Mouse (Mus musculus) stomach, embryonic 16.5 days (tissue): Measurements from ENCODE around the gene Lef1. TPM values are rescaled to one million over a fixed set of nuclear protein-coding genes. Genes with fewer than 3 reads are reported as not detected.
A peak's percentile ranks its signal among the peaks of the same experiment; 100 is the strongest.

Experiments
- ATAC-seq: fragments of 200-750 bp; cut with Nextera tagmentation; 2 replicates; pipeline ENCODE4 v1.8.0; 2017; ENCODE audit warnings: moderate number of reproducible peaks, moderate TSS enrichment; ENCODE audit not compliant: insufficient read depth, low FRiP score
- H3K27ac ChIP-seq: fragments of 300-500 bp; sonication (generic); 2 replicates; pipeline ENCODE4 v1.5.1; 2014; ENCODE audit warnings: low read length
- H3K27me3 ChIP-seq: fragments of 300-500 bp; sonication (generic); 2 replicates; pipeline ENCODE4 v1.6.1; 2014; ENCODE audit warnings: low read length, control low read depth, mixed read lengths; ENCODE audit not compliant: control insufficient read depth, insufficient read depth
- H3K36me3 ChIP-seq: fragments of 300-500 bp; sonication (generic); 2 replicates; pipeline ENCODE4 v1.6.1; 2014; ENCODE audit warnings: low read length; ENCODE audit not compliant: control insufficient read depth, insufficient read depth
- H3K4me1 ChIP-seq: fragments of 300-500 bp; sonication (generic); 2 replicates; pipeline ENCODE4 v1.6.1; 2014; ENCODE audit warnings: low read length, control low read depth, mixed read lengths; ENCODE audit not compliant: control insufficient read depth, insufficient read depth
- H3K4me2 ChIP-seq: fragments of 300-500 bp; sonication (generic); 2 replicates; pipeline ENCODE4 v1.6.1; 2014; ENCODE audit warnings: low read depth, low read length, mixed read lengths
- H3K4me3 ChIP-seq: fragments of 300-500 bp; sonication (generic); replicated peaks from 2 replicates; pipeline ENCODE4 v1.5.1; 2014; ENCODE audit warnings: mild to moderate bottlenecking, low read length
- H3K9ac ChIP-seq: fragments of 300-500 bp; sonication (generic); 2 replicates; pipeline ENCODE4 v1.6.1; 2014; ENCODE audit warnings: low read length
- H3K9me3 ChIP-seq: fragments of 300-500 bp; sonication (generic); replicated peaks from 2 replicates; pipeline ENCODE4 v1.6.1; 2016; ENCODE audit warnings: low read length, control low read depth; ENCODE audit not compliant: control insufficient read depth
- WGBS: fragments of 180-500 bp; shearing (Covaris S2); extraction: QIAGEN DNeasy Blood & Tissue Kit; methylation state at CpG from one replicate; pipeline ENCODE4 v1.1.7; 2014; 5-methylcytosine and 5-hydroxymethylcytosine counted together
- polyA plus RNA-seq: library from polyadenylated mRNA; unstranded; fragments of >200 nt; fragmentation: Nextera tagmentation; extraction: Ambion mirVana; gene quantifications from 2 replicates; pipeline ENCODE4 v1.2.1, GENCODE M21; 2015

Gene Lef1
- polyA plus RNA-seq, 1 experiment from 2014 or later = 0.98 TPM

DNA sequence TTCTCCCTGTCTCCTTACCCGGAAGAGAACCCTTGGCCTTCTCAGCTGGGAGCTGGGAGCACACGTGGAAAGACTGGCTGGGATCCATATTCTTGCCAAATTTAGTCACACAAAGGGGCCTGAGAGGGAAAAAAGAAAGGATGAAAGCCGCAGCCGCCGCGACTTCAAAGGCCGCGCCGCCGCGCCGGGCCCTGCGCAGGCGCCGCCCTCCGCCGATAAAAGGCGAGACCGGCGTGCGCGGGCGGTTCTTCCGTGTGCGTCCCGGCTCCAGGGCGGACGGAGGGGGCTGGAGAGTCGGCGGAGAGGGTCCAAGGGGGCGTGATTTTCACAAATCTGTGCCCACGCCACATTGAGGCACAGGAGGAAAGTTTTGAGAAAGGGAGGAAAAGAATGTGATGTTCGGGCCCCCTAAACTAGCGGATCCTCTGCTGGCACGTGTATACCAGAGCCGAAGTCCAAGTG lies 4.3 kb upstream of the Lef1 start:
- peak overlapping the region; percentile 36; the same call in 1 of the 2 replicates for H3K9ac ChIP-seq
- H3K9me3 ChIP-seq = no peaks in the 10 kb centered on the region
- ATAC-seq = peak; percentile 11; the same call in 1 of the 2 replicates
- H3K27me3 ChIP-seq = peaks cover 66% of the 10 kb centered on the region
- H3K4me2 ChIP-seq = peak overlapping the region; percentile 68
- no peak overlapping the region for H3K27ac ChIP-seq
- peak overlapping the region; percentile 46 for H3K4me3 ChIP-seq
- H3K4me1 ChIP-seq = peaks cover 18% of the 10 kb centered on the region
- H3K36me3 ChIP-seq = no peaks in the 10 kb centered on the region
- under 1% methylated on average over 36 of the region's 36 CpGs for WGBS

DNA sequence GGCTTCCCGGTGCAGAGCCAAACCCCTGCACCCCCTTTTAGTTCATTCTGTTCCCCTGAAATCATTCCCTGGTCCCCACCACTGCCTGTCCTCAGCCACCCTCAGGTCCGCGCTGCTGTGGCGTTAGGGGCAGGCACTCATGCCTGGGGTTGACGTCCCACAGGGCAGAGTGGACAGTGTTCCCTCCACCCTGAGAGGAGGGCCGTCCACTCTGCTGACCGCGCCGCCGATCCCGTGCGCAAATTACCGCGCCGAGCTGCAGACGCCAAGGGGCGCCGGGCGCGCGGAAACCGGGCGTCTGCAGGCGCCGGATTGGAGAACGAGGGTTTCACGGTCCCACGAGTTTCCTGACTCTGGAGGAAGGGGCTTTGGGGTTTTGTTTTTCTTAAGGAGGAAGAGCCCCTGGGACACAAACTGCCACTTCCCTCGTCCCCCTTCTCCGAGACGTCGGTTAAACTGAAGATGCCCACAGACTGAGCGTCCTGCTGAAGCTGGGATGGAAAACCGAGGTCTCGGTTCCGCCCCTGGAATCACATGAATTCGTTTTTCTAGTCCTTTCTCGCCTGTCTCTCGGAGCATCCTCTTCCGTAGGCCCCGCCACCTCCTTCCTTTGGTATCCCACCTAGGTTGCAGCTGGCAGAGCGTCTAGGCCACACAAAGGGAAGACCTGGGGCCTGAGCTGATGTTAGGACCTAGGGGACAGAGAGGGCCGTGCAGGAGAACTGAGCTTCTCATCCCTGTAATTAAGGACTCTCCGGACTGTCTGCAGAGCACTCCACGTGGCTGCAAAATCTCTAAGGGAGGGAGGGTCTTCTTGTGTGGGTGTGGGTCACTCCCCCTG lies 3.6 kb upstream of the Lef1 start:
- WGBS = 2% methylated on average over 45 of the region's 45 CpGs
- Histone ChIP-seq H3K4me3 (peak overlapping the region; percentile 46), H3K27me3 (peaks cover 72% of the 10 kb centered on the region), H3K4me1 (peaks cover 23% of the 10 kb centered on the region), H3K27ac (no peak overlapping the region), H3K4me2 (peak overlapping the region; percentile 68), H3K9ac (no peak overlapping the region), H3K36me3 (no peaks in the 10 kb centered on the region), H3K9me3 (no peaks in the 10 kb centered on the region)
- ATAC-seq = no peak

GRCm38 (mm10) chr3:131107301-131108093 lies 2.8 kb upstream of the Lef1 start:
- Histone ChIP-seq H3K9ac (no peak overlapping the region), H3K27ac (no peak overlapping the region), H3K4me3 (no peak overlapping the region), H3K4me1 (peaks cover 31% of the 10 kb centered on the region), H3K9me3 (no peaks in the 10 kb centered on the region), H3K36me3 (no peaks in the 10 kb centered on the region), H3K4me2 (no peak overlapping the region), H3K27me3 (peaks cover 80% of the 10 kb centered on the region)
- no peak for ATAC-seq
- 2% methylated on average over 34 of the region's 34 CpGs for WGBS

DNA sequence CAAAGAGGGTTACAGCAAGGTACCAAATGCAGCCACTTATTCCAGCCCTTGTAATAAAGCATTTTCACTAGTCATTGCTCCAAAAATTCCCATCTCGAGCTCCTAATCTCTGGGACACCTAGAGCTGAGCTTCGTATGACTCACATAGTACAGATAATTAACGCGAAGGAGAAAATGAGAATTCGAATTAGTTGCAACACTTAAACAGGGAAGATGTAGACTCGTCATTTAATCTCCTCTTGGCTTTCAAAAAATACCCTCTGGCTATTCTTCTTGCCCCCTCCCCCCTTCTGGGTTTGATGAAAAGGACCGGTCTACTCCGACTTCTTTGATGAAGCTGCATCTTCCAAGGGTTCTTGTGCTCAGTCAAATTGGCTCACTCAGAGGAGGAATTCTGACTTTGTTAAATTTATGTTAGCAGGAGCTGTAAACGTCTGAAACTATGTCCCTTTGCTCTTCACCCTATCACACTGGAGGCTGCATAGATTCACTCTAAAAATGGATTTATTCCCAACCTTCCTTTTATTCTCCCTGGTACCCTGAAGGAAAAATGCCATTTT lies 2.1 kb upstream of the Lef1 start:
- Histone ChIP-seq H3K4me3 (no peak overlapping the region), H3K36me3 (no peaks in the 10 kb centered on the region), H3K9ac (no peak overlapping the region), H3K4me1 (peaks cover 32% of the 10 kb centered on the region), H3K9me3 (no peaks in the 10 kb centered on the region), H3K27ac (no peak overlapping the region), H3K27me3 (peaks cover 86% of the 10 kb centered on the region), H3K4me2 (no peak overlapping the region)
- WGBS = 3% methylated on average over 9 of the region's 9 CpGs
- no peak for ATAC-seq

DNA sequence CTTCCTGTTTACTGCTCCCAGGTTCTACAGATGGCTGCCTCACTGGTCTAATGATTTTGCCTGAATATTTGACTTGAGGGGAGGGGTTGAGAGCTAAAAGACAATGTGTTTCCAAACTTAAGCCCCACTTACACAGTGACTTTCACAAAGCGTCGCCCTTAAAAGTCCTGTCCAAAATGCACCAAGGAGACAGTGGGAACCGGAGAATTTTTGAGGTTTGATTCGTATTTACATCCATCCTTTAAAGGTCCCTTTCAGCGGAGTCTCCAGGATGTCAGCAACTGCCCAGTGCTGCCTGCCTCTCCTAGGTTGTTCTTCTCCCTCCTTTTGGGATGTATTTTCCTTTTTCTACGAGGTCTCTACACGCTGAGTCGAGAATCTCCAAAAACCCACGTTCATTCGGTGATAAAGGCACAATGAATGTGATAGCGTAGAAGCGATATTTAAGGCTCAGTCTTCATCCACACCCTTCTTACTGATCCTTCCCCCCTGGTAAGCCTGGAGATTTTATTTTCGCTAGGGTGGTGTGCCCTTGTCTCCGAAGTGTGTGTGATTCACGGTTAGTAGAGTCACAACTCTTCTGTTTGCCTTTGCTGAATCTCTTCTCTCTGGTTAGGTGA lies 1.1 kb upstream of the Lef1 start:
- H3K4me1 ChIP-seq = peaks cover 32% of the 10 kb centered on the region
- ATAC-seq = no peak
- peaks cover 84% of the 10 kb centered on the region for H3K27me3 ChIP-seq
- H3K36me3 ChIP-seq = no peaks in the 10 kb centered on the region
- 2% methylated on average over 15 of the region's 15 CpGs for WGBS
- peak overlapping the region; percentile 80; the same call in 1 of the 2 replicates for H3K4me2 ChIP-seq
- no peak overlapping the region for H3K4me3 ChIP-seq
- no peak overlapping the region for H3K27ac ChIP-seq
- no peak overlapping the region for H3K9ac ChIP-seq
- no peaks in the 10 kb centered on the region for H3K9me3 ChIP-seq

GRCm38 (mm10) chr3:131109686-131110070 lies 593 bp upstream of the Lef1 start:
- peaks cover 32% of the 10 kb centered on the region for H3K4me1 ChIP-seq
- H3K36me3 ChIP-seq = no peaks in the 10 kb centered on the region
- H3K4me2 ChIP-seq = peak overlapping the region; percentile 80
- H3K9ac ChIP-seq = no peak overlapping the region
- H3K27ac ChIP-seq = no peak overlapping the region
- WGBS = 1% methylated on average over 14 of the region's 14 CpGs
- H3K27me3 ChIP-seq = peaks cover 86% of the 10 kb centered on the region
- H3K9me3 ChIP-seq = no peaks in the 10 kb centered on the region
- no peak for ATAC-seq
- H3K4me3 ChIP-seq = peak overlapping the region; percentile 49; the same call in 1 of the 2 replicates

- WGBS = under 1% methylated on average over 59 of the region's 59 CpGs
- Histone ChIP-seq H3K27ac (no peak overlapping the region), H3K9me3 (no peaks in the 10 kb centered on the region), H3K4me1 (peaks cover 29% of the 10 kb centered on the region), H3K4me3 (peak overlapping the region; percentile 49), H3K4me2 (peak overlapping the region; percentile 80), H3K36me3 (no peaks in the 10 kb centered on the region), H3K9ac (peak overlapping the region; percentile 48), H3K27me3 (peaks cover 73% of the 10 kb centered on the region)
- no peak; the same call in 1 of the 2 replicates for ATAC-seq
Measured at GRCm38 (mm10) chr3:131111151-131111850, 1.0 kb downstream of the Lef1 start.

- ATAC-seq = peak; percentile 77
- Histone ChIP-seq H3K4me2 (peak overlapping the region; percentile 80), H3K27me3 (peaks cover 66% of the 10 kb centered on the region), H3K4me1 (peaks cover 24% of the 10 kb centered on the region), H3K9ac (peak overlapping the region; percentile 44), H3K9me3 (no peaks in the 10 kb centered on the region), H3K27ac (no peak overlapping the region), H3K4me3 (peak overlapping the region; percentile 49), H3K36me3 (no peaks in the 10 kb centered on the region)
- under 1% methylated on average over 69 of the region's 69 CpGs for WGBS
Measured at GRCm38 (mm10) chr3:131111851-131112572, 1.7 kb downstream of the Lef1 start.
